Mouse (Mus musculus): Measurements from ENCODE around the gene Pygo1. TPM values are rescaled to one million over a fixed set of nuclear protein-coding genes. Genes with fewer than 3 reads are reported as not detected.
A peak's percentile ranks its signal among the peaks of the same experiment; 100 is the strongest.

Pygo1 gene
- polyA plus RNA-seq, 1 experiment: 0.04 TPM

DNA sequence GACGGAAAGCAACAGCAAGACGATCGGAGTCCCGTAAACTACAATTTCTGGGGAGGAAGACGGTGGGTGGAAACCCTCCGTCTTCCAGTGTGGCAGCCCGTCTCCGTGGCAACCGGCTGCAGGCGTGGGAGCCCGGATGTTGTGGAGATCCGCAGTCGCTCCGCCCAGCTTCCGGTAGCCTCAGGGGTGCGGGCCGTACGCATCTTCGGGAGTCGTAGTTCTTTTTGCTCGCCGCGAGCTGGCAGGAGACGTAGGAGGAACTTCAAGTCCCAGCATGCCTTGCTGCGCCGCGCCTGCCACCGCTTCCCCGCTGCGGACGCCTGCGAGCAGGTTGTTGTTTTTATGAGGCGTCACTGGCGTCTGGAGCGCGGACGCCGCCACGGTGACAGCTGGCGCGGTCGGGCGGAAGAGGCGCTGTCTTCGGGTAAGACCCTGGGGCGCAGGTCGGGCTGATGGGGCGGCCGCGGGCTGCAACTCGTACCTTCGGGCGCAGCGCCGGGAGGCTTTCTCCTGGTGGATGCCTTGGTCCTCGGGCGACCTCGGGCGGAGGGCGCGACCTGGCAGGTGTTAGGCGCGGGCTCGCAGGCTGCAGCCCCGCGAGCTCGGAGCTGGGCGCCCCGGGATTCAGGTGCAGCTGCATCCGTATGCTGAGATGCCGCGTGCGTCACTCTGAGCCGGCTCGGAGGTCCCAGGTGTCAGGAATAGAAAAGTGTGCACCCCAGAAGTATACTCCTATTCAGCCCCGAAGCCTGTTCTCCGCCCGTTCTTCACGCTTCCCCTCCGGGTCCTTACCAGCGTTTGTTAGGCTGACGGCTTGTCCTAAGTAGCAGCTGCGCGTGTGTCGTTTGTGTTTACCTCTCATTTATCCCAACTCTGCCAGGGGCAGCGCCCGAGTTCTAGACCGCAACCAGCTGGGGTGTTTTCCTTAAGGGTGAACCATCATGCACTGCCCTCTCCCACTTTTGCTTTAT, 60.1 kb downstream of the Pygo1 start, which contains the start of the genes Ccpg1os and Ccpg1:
Gene Ccpg1os (minus strand): TSS at position 133 of the 971 bp plus-strand sequence.
Gene Ccpg1 (plus strand): TSS at position 180 of the 971 bp plus-strand sequence.
- Histone ChIP-seq H3K36me3 (ENCODE audit: control insufficient read depth, insufficient read depth) (no peaks in the 10 kb centered on the region), H3K79me3 (ENCODE audit: low read depth) (no peaks in the 10 kb centered on the region), H3ac (ENCODE audit: control insufficient read depth, insufficient read length, low read depth) (peak within 1 kb of the TSS; percentile 72), H3K27me3 (ENCODE audit: control insufficient read depth, insufficient read depth, insufficient read length) (peaks cover 8% of the 10 kb centered on the region), H3K79me2 (ENCODE audit: control insufficient read depth, insufficient read depth) (no peaks in the 10 kb centered on the region), H3K4me3 (ENCODE audit: insufficient read depth, poor library complexity, severe bottlenecking) (peak within 1 kb of the TSS; percentile 45)
- TF ChIP-seq MYOG (IDR thresholded peaks at IDR 0.05; ENCODE audit: control insufficient read depth, extremely low read depth, insufficient read length) (no peak), FOSL1 (IDR thresholded peaks at IDR 0.05; ENCODE audit: insufficient read depth, low read length, poor library complexity, severe bottlenecking) (no peak), CTCF (IDR thresholded peaks at IDR 0.05; ENCODE audit: control insufficient read depth, insufficient read depth, insufficient read length) (no peak), CEBPB (IDR thresholded peaks at IDR 0.05; ENCODE audit: low read depth) (no peak), USF1 (IDR thresholded peaks at IDR 0.05; ENCODE audit: low read depth) (no peak), MAX (IDR thresholded peaks at IDR 0.05) (no peak), MYOD1 (IDR thresholded peaks at IDR 0.05; ENCODE audit: control insufficient read depth, insufficient read length, low read depth) (peak; percentile 41)

DNA sequence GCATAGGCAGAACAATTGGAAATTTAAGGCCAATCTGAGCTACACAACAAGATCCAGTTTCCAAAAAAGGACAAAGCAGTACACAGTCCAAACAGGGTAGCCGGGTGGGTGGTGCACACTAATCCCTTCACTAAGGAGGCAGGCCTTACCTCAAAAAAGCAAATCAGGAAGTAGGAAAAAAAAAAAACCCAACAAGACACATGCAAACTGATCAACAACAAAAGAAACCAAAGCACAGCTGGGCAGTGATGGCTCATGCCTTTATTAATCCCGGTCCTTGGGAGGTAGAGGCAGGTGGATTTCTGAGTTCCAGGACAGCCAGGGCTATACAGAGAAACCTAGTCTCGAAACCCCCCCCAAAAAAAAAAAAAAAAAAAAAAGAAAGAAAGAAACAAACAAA, 62.3 kb downstream of the Pygo1 start:
- H3K4me3 ChIP-seq (ENCODE audit: insufficient read depth, poor library complexity, severe bottlenecking): no peak overlapping the region
- no peaks in the 10 kb centered on the region for H3K27me3 ChIP-seq (ENCODE audit: control insufficient read depth, insufficient read depth, insufficient read length)
- H3ac ChIP-seq (ENCODE audit: control insufficient read depth, insufficient read length, low read depth): no peak overlapping the region
- no peaks in the 10 kb centered on the region for H3K36me3 ChIP-seq (ENCODE audit: control insufficient read depth, insufficient read depth)
- no peaks in the 10 kb centered on the region for H3K79me3 ChIP-seq (ENCODE audit: low read depth)
- no peaks in the 10 kb centered on the region for H3K79me2 ChIP-seq (ENCODE audit: control insufficient read depth, insufficient read depth)
- TF ChIP-seq CEBPB (IDR thresholded peaks at IDR 0.05; ENCODE audit: low read depth): no peak
- no peak for TF ChIP-seq MYOD1 (IDR thresholded peaks at IDR 0.05; ENCODE audit: control insufficient read depth, insufficient read length, low read depth)
- TF ChIP-seq CTCF (IDR thresholded peaks at IDR 0.05; ENCODE audit: control insufficient read depth, insufficient read depth, insufficient read length): no peak
- no peak for TF ChIP-seq FOSL1 (IDR thresholded peaks at IDR 0.05; ENCODE audit: insufficient read depth, low read length, poor library complexity, severe bottlenecking)
- no peak for TF ChIP-seq MYOG (IDR thresholded peaks at IDR 0.05; ENCODE audit: control insufficient read depth, extremely low read depth, insufficient read length)
- no peak for TF ChIP-seq USF1 (IDR thresholded peaks at IDR 0.05; ENCODE audit: low read depth)
- no peak for TF ChIP-seq MAX (IDR thresholded peaks at IDR 0.05)

DNA sequence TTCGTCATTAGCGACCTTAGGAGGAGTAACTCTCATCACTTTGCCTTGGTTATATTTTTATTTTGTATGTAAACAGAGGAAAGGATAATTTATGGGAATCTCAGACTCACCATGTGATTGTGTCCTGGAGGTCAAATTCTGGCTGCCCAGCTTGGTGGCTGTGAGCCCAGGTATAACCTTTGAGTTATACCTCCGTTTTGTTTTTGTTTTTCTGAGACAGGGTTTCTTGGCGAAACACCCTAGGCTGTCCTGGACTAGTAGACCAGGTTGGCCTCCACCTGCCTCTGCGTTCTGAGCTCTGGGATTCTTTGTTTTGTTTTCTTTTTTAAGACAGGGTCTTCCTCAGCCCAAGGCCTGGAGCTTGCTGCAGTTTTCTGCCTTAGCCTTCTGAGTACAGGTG, 63.3 kb downstream of the Pygo1 start:
- TF ChIP-seq MAX (IDR thresholded peaks at IDR 0.05): no peak
- no peak for TF ChIP-seq MYOG (IDR thresholded peaks at IDR 0.05; ENCODE audit: control insufficient read depth, extremely low read depth, insufficient read length)
- TF ChIP-seq USF1 (IDR thresholded peaks at IDR 0.05; ENCODE audit: low read depth): no peak
- no peak for TF ChIP-seq MYOD1 (IDR thresholded peaks at IDR 0.05; ENCODE audit: control insufficient read depth, insufficient read length, low read depth)
- no peak for TF ChIP-seq CTCF (IDR thresholded peaks at IDR 0.05; ENCODE audit: control insufficient read depth, insufficient read depth, insufficient read length)
- no peak for TF ChIP-seq CEBPB (IDR thresholded peaks at IDR 0.05; ENCODE audit: low read depth)
- no peak for TF ChIP-seq FOSL1 (IDR thresholded peaks at IDR 0.05; ENCODE audit: insufficient read depth, low read length, poor library complexity, severe bottlenecking)
- Histone ChIP-seq H3K27me3 (ENCODE audit: control insufficient read depth, insufficient read depth, insufficient read length) (no peaks in the 10 kb centered on the region), H3ac (ENCODE audit: control insufficient read depth, insufficient read length, low read depth) (no peak overlapping the region), H3K36me3 (ENCODE audit: control insufficient read depth, insufficient read depth) (no peaks in the 10 kb centered on the region), H3K79me2 (ENCODE audit: control insufficient read depth, insufficient read depth) (no peaks in the 10 kb centered on the region), H3K4me3 (ENCODE audit: insufficient read depth, poor library complexity, severe bottlenecking) (no peak overlapping the region), H3K79me3 (ENCODE audit: low read depth) (no peaks in the 10 kb centered on the region)

DNA sequence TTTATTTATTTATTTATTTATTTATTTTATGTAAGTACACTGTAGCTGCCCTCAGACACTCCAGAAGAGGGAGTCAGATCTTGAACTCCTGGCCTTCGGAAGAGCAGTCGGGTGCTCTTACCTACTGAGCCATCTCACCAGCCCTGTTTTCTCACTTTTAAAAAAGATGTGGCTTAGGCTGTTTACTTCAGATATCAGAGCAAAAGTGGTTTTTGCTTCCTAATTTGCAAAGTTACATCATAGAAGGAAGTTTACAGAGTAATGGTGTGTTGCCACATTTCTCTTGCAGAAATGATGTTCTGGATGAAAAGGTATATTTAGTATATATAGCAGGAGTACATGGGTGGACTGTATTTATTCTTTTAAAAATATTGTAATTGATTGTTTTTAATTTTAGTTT, 66.0 kb downstream of the Pygo1 start:
- Histone ChIP-seq H3K27me3 (ENCODE audit: control insufficient read depth, insufficient read depth, insufficient read length) (no peaks in the 10 kb centered on the region), H3K79me2 (ENCODE audit: control insufficient read depth, insufficient read depth) (no peaks in the 10 kb centered on the region), H3K36me3 (ENCODE audit: control insufficient read depth, insufficient read depth) (no peaks in the 10 kb centered on the region), H3K79me3 (ENCODE audit: low read depth) (no peaks in the 10 kb centered on the region), H3ac (ENCODE audit: control insufficient read depth, insufficient read length, low read depth) (no peak overlapping the region), H3K4me3 (ENCODE audit: insufficient read depth, poor library complexity, severe bottlenecking) (no peak overlapping the region)
- TF ChIP-seq MYOG (IDR thresholded peaks at IDR 0.05; ENCODE audit: control insufficient read depth, extremely low read depth, insufficient read length) (no peak), CTCF (IDR thresholded peaks at IDR 0.05; ENCODE audit: control insufficient read depth, insufficient read depth, insufficient read length) (no peak), MYOD1 (IDR thresholded peaks at IDR 0.05; ENCODE audit: control insufficient read depth, insufficient read length, low read depth) (no peak), USF1 (IDR thresholded peaks at IDR 0.05; ENCODE audit: low read depth) (no peak), FOSL1 (IDR thresholded peaks at IDR 0.05; ENCODE audit: insufficient read depth, low read length, poor library complexity, severe bottlenecking) (no peak), CEBPB (IDR thresholded peaks at IDR 0.05; ENCODE audit: low read depth) (no peak), MAX (IDR thresholded peaks at IDR 0.05) (no peak)

DNA sequence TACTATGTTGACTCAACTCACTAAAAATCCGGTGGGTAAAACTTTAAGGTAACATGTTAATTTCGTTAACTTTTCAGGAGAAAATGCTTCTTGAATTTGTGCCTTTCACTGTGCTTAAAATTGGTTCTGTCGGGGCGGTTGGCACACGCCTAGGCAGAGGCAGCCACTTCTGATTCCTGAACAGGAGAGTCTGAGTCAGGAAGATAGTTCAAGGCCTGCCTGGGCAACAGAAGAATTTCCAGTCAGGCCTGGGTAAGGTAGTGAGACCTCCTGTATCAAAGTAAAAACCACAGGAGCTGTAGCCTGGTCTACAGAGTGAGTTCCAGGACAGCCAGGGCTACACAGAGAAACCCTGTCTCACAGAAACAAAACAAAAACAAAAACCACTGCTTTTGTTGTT, 67.1 kb downstream of the Pygo1 start:
- TF ChIP-seq FOSL1 (IDR thresholded peaks at IDR 0.05; ENCODE audit: insufficient read depth, low read length, poor library complexity, severe bottlenecking) (no peak), MAX (IDR thresholded peaks at IDR 0.05) (no peak), MYOD1 (IDR thresholded peaks at IDR 0.05; ENCODE audit: control insufficient read depth, insufficient read length, low read depth) (no peak), USF1 (IDR thresholded peaks at IDR 0.05; ENCODE audit: low read depth) (no peak), CTCF (IDR thresholded peaks at IDR 0.05; ENCODE audit: control insufficient read depth, insufficient read depth, insufficient read length) (no peak), CEBPB (IDR thresholded peaks at IDR 0.05; ENCODE audit: low read depth) (no peak), MYOG (IDR thresholded peaks at IDR 0.05; ENCODE audit: control insufficient read depth, extremely low read depth, insufficient read length) (no peak)

More for the DNA sequence above, 67.1 kb downstream of the Pygo1 start:
- Histone ChIP-seq H3K79me3 (ENCODE audit: low read depth) (no peaks in the 10 kb centered on the region), H3K4me3 (ENCODE audit: insufficient read depth, poor library complexity, severe bottlenecking) (no peak overlapping the region), H3ac (ENCODE audit: control insufficient read depth, insufficient read length, low read depth) (no peak overlapping the region), H3K36me3 (ENCODE audit: control insufficient read depth, insufficient read depth) (no peaks in the 10 kb centered on the region), H3K79me2 (ENCODE audit: control insufficient read depth, insufficient read depth) (no peaks in the 10 kb centered on the region), H3K27me3 (ENCODE audit: control insufficient read depth, insufficient read depth, insufficient read length) (no peaks in the 10 kb centered on the region)

All from C2C12 (cell line).